Mouse (Mus musculus) naive thymus-derived CD4-positive, alpha-beta T cell, adult 2 months (primary cell): Measurements from ENCODE around the gene Tuft1.
"Not testable (repeated sequence)": the region's sequence is repeated elsewhere in the genome, so short reads cannot be mapped to it uniquely, and the experiment has no call there.

Source experiments
- DNase-seq: peaks from one replicate; pipeline ENCODE4 v3.0.0-alpha.2; 2011; ENCODE audit warnings: low read depth

Tuft1 gene

GRCm38 (mm10) chr3:94659142-94659748 lies 573 bp upstream of the Tuft1 start:
- DNase-seq: peak; percentile 53

- DNase-seq: peak; percentile 29
Observed at GRCm38 (mm10) chr3:94657852-94658739, 576 bp downstream of the Tuft1 start.

GRCm38 (mm10) chr3:94653967-94654366 lies 4.7 kb downstream of the Tuft1 start:
- not testable (repeated sequence) for DNase-seq

- DNase-seq: no peak
Observed at GRCm38 (mm10) chr3:94650409-94650808, 8.3 kb downstream of the Tuft1 start.

GRCm38 (mm10) chr3:94648755-94649590 lies 9.7 kb downstream of the Tuft1 start:
- no peak for DNase-seq

GRCm38 (mm10) chr3:94642495-94643162 lies 16.0 kb downstream of the Tuft1 start, which contains the start of gene Gm10972:
Gene Gm10972, plus strand, starts transcription at chr3:94643112.
- DNase-seq: not testable (repeated sequence)

GRCm38 (mm10) chr3:94629876-94630275 lies 28.8 kb downstream of the Tuft1 start:
- DNase-seq: no peak

GRCm38 (mm10) chr3:94628712-94629111 lies 30.0 kb downstream of the Tuft1 start:
- no peak for DNase-seq

- DNase-seq: no peak
Observed at GRCm38 (mm10) chr3:94624281-94624680, 34.4 kb downstream of the Tuft1 start.

- DNase-seq: no peak
Observed at GRCm38 (mm10) chr3:94622550-94622949, 36.1 kb downstream of the Tuft1 start.

GRCm38 (mm10) chr3:94621740-94622507 lies 36.7 kb downstream of the Tuft1 start:
- DNase-seq: no peak

GRCm38 (mm10) chr3:94616717-94617116 lies 42.0 kb downstream of the Tuft1 start:
- DNase-seq: peak; percentile 75

- no peak for DNase-seq
Observed at GRCm38 (mm10) chr3:94613258-94613878, 45.3 kb downstream of the Tuft1 start.

GRCm38 (mm10) chr3:94612274-94612673 lies 46.4 kb downstream of the Tuft1 start:
- no peak for DNase-seq

GRCm38 (mm10) chr3:94611834-94612233 lies 46.8 kb downstream of the Tuft1 start:
- DNase-seq: no peak

GRCm38 (mm10) chr3:94611343-94611742 lies 47.3 kb downstream of the Tuft1 start:
- DNase-seq: no peak

- no peak for DNase-seq
Observed at GRCm38 (mm10) chr3:94610581-94610980, 48.1 kb downstream of the Tuft1 start.

- DNase-seq: no peak
Observed at GRCm38 (mm10) chr3:94609621-94610020, 49.1 kb downstream of the Tuft1 start.

GRCm38 (mm10) chr3:94601959-94602358 lies 56.7 kb downstream of the Tuft1 start:
- peak; percentile 66 for DNase-seq

- no peak for DNase-seq
Observed at GRCm38 (mm10) chr3:94597224-94597779, 61.4 kb downstream of the Tuft1 start.
